Mouse (Mus musculus) bone marrow macrophage, adult 2 months (primary cell): ENCODE measurements at regions not wholly inside any gene's neighbourhood (a gene's known extent, or its start where the extent isn't known, plus 50 kb on each side); places are given as distances from the start of the nearest gene placed in this dataset.

ENCODE experiments used
- H3K27ac ChIP-seq: 2 replicates; pipeline ENCODE4 v1.5.1; 2012; ENCODE audit warnings: low read depth, low read length; ENCODE audit not compliant: insufficient read depth
- H3K4me1 ChIP-seq: 2 replicates; pipeline ENCODE4 v1.6.1; 2012; ENCODE audit warnings: low read length; ENCODE audit not compliant: control insufficient read depth, insufficient read depth
- H3K4me3 ChIP-seq: 2 replicates; pipeline ENCODE4 v1.5.1; 2012; ENCODE audit warnings: mild to moderate bottlenecking, low read length, moderate library complexity; ENCODE audit not compliant: insufficient read depth
- CTCF ChIP-seq: IDR thresholded peaks from 2 replicates; pipeline ENCODE4 v1.5.1; 2012; ENCODE audit warnings: low read depth, mild to moderate bottlenecking, low read length, moderate library complexity
- POLR2A ChIP-seq: IDR thresholded peaks from 2 replicates; pipeline ENCODE4 v1.6.1; 2012; ENCODE audit warnings: mild to moderate bottlenecking, low read depth, low read length, borderline replicate concordance

- Histone ChIP-seq H3K27ac (no peak overlapping the region), H3K4me1 (no peaks in the 10 kb centered on the region), H3K4me3 (no peak overlapping the region)
- TF ChIP-seq POLR2A (no peak), CTCF (no peak)
These were observed 372.6 kb downstream of the Gpat3 start for GRCm38 (mm10) chr5:101218082-101218481.

- H3K27ac ChIP-seq = no peak overlapping the region
- no peaks in the 10 kb centered on the region for H3K4me1 ChIP-seq
- no peak overlapping the region for H3K4me3 ChIP-seq
- TF ChIP-seq CTCF (no peak), POLR2A (no peak)
These were observed 371.5 kb downstream of the Gpat3 start for GRCm38 (mm10) chr5:101216837-101217571.

GRCm38 (mm10) chr5:101211974-101212373, 366.5 kb downstream of the Gpat3 start:
- Histone ChIP-seq H3K27ac (no peak overlapping the region), H3K4me3 (no peak overlapping the region), H3K4me1 (no peaks in the 10 kb centered on the region)
- TF ChIP-seq POLR2A (no peak), CTCF (no peak)

GRCm38 (mm10) chr5:101208150-101208549, 362.6 kb downstream of the Gpat3 start:
- no peak for TF ChIP-seq POLR2A
- H3K4me3 ChIP-seq = no peak overlapping the region
- no peaks in the 10 kb centered on the region for H3K4me1 ChIP-seq
- H3K27ac ChIP-seq = no peak overlapping the region

GRCm38 (mm10) chr5:101195501-101195900, 350.0 kb downstream of the Gpat3 start:
- no peaks in the 10 kb centered on the region for H3K4me1 ChIP-seq
- no peak overlapping the region for H3K27ac ChIP-seq
- no peak overlapping the region for H3K4me3 ChIP-seq
- TF ChIP-seq POLR2A (no peak), CTCF (no peak)

GRCm38 (mm10) chr5:101190976-101191375, 345.5 kb downstream of the Gpat3 start:
- Histone ChIP-seq H3K27ac (no peak overlapping the region), H3K4me1 (no peaks in the 10 kb centered on the region), H3K4me3 (no peak overlapping the region)
- TF ChIP-seq POLR2A (no peak), CTCF (no peak)

- TF ChIP-seq POLR2A = no peak
- TF ChIP-seq CTCF = no peak
- no peak overlapping the region for H3K27ac ChIP-seq
- H3K4me3 ChIP-seq = no peak overlapping the region
- no peaks in the 10 kb centered on the region for H3K4me1 ChIP-seq
These were observed 327.7 kb downstream of the Gpat3 start for GRCm38 (mm10) chr5:101173183-101173582.

- Histone ChIP-seq H3K4me3 (no peak overlapping the region), H3K4me1 (no peaks in the 10 kb centered on the region), H3K27ac (no peak overlapping the region)
- TF ChIP-seq POLR2A = no peak
- no peak for TF ChIP-seq CTCF
These were observed 327.3 kb downstream of the Gpat3 start for GRCm38 (mm10) chr5:101172782-101173181.

- Histone ChIP-seq H3K4me1 (no peaks in the 10 kb centered on the region), H3K27ac (no peak overlapping the region), H3K4me3 (no peak overlapping the region)
- TF ChIP-seq CTCF = no peak
- no peak for TF ChIP-seq POLR2A
These were observed 323.6 kb downstream of the Gpat3 start for GRCm38 (mm10) chr5:101169074-101169473.

- H3K4me1 ChIP-seq = no peaks in the 10 kb centered on the region
- no peak overlapping the region for H3K4me3 ChIP-seq
- TF ChIP-seq CTCF = no peak
- TF ChIP-seq POLR2A = no peak
- no peak overlapping the region for H3K27ac ChIP-seq
These were observed 318.2 kb downstream of the Gpat3 start for GRCm38 (mm10) chr5:101163624-101164213.

GRCm38 (mm10) chr5:101163112-101163511, 317.6 kb downstream of the Gpat3 start:
- Histone ChIP-seq H3K27ac (no peak overlapping the region), H3K4me1 (no peaks in the 10 kb centered on the region), H3K4me3 (no peak overlapping the region)
- TF ChIP-seq CTCF = no peak
- no peak for TF ChIP-seq POLR2A
